Mouse (Mus musculus) heart, embryonic 16.5 days (tissue): ENCODE results near the gene Vnn3. TPM values are rescaled to one million over a fixed set of nuclear protein-coding genes. Genes with fewer than 3 reads are reported as not detected.

Source experiments
- ATAC-seq: fragments of 200-750 bp; cut with Nextera tagmentation; replicated peaks from 2 replicates; pipeline ENCODE4 v1.8.0; 2017; ENCODE audit warnings: moderate number of reproducible peaks; ENCODE audit not compliant: insufficient read depth, low FRiP score; ENCODE audit errors: extremely low read depth
- H3K27ac ChIP-seq: fragments of 300-500 bp; sonication (generic); 2 replicates; pipeline ENCODE4 v1.5.1; 2014; ENCODE audit warnings: mild to moderate bottlenecking, low read length, control low read depth, moderate library complexity
- H3K27me3 ChIP-seq: fragments of 300-500 bp; sonication (generic); 2 replicates; pipeline ENCODE4 v1.6.1; 2014; ENCODE audit warnings: low read length, mixed read lengths; ENCODE audit not compliant: control insufficient read depth, insufficient read depth
- H3K36me3 ChIP-seq: fragments of 300-500 bp; sonication (generic); 2 replicates; pipeline ENCODE4 v1.6.1; 2014; ENCODE audit not compliant: control insufficient read depth, insufficient read depth
- H3K4me1 ChIP-seq: fragments of 300-500 bp; sonication (generic); 2 replicates; pipeline ENCODE4 v1.6.1; 2014; ENCODE audit warnings: low read length, mixed read lengths; ENCODE audit not compliant: control insufficient read depth, insufficient read depth
- H3K4me2 ChIP-seq: fragments of 300-500 bp; sonication (generic); 2 replicates; pipeline ENCODE4 v1.6.1; 2014; ENCODE audit warnings: low read depth, mild to moderate bottlenecking, control low read depth, low read length
- H3K4me3 ChIP-seq: fragments of 300-500 bp; sonication (generic); 2 replicates; pipeline ENCODE4 v1.5.1; 2014; ENCODE audit warnings: mild to moderate bottlenecking, control low read depth, low read length
- H3K9ac ChIP-seq: fragments of 300-500 bp; sonication (generic); 2 replicates; pipeline ENCODE4 v1.6.1; 2014; ENCODE audit warnings: low read length, control low read depth
- H3K9me3 ChIP-seq: fragments of 300-500 bp; sonication (generic); replicated peaks from 2 replicates; pipeline ENCODE4 v1.6.1; 2016; ENCODE audit warnings: low read length; ENCODE audit not compliant: control insufficient read depth
- whole genome bisulfite sequencing: fragments of 180-500 bp; shearing (Covaris S2); extraction: QIAGEN DNeasy Blood & Tissue Kit; methylation state at CpG from one replicate; pipeline ENCODE4 v1.1.7; 2014; 5-methylcytosine and 5-hydroxymethylcytosine counted together
- polyA plus RNA-seq: library from polyadenylated mRNA; unstranded; fragments of >200 nt; fragmentation: Nextera tagmentation; extraction: Ambion mirVana; gene quantifications from 2 replicates; pipeline ENCODE4 v1.2.1, GENCODE M21; 2015

Vnn3 gene
- polyA plus RNA-seq, 1 experiment from 2014 or later: 0.08 TPM

DNA sequence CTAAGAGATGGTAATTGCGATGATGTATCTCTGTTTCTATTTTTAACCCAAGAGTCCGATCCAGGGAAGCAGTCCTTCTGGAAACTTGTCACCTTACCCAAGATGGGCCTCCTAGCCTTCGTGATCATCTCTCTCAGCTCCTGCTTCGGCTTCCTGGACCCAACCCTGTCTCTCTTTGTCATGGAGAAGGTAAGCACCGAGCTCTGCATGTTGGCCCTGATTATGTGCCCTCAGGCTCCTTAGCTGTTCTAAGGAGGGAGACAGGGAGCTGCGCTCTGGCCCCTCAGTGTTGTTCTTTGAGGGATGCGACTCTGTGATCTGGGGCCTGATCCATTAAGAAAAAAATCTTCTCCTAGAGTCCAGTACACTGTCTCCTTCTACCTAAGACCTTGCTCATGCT lies 35.0 kb upstream of the Vnn3 start:
- Histone ChIP-seq H3K36me3 (peaks cover 17% of the 10 kb centered on the region; the same call in 1 of the 2 replicates), H3K4me2 (no peak overlapping the region), H3K27me3 (no peaks in the 10 kb centered on the region), H3K9me3 (no peaks in the 10 kb centered on the region), H3K9ac (no peak overlapping the region), H3K4me1 (no peaks in the 10 kb centered on the region), H3K4me3 (no peak overlapping the region), H3K27ac (no peak overlapping the region)
- ATAC-seq: no peak
- 69% methylated on average over 7 of the region's 7 CpGs for WGBS

DNA sequence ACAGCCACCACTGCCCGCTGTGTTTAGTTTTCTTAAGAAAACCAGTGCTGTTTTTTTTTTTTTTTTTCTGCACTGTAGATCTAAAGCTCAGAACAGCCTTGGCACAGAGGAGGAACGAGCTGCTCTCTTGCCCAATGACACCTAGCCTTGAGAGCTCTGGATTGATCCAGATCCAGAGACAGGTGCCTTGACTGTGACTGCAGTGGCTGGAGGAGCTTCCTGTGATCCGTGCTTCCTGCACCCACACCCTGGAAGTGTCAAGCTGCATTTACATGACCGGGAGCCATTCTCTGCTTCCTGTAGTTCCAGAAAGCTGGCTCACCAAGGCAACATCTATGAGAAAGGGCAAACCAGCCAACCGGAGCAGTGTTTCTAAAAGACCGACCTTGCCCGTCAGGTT lies 24.7 kb upstream of the Vnn3 start:
- no peak for ATAC-seq
- H3K9ac ChIP-seq: no peak overlapping the region
- whole genome bisulfite sequencing: 81% methylated on average over 7 of the region's 7 CpGs
- H3K9me3 ChIP-seq: no peaks in the 10 kb centered on the region
- peaks cover 30% of the 10 kb centered on the region for H3K36me3 ChIP-seq
- H3K27me3 ChIP-seq: no peaks in the 10 kb centered on the region
- no peak overlapping the region for H3K4me3 ChIP-seq
- no peak overlapping the region for H3K4me2 ChIP-seq
- H3K4me1 ChIP-seq: no peaks in the 10 kb centered on the region
- no peak overlapping the region for H3K27ac ChIP-seq

DNA sequence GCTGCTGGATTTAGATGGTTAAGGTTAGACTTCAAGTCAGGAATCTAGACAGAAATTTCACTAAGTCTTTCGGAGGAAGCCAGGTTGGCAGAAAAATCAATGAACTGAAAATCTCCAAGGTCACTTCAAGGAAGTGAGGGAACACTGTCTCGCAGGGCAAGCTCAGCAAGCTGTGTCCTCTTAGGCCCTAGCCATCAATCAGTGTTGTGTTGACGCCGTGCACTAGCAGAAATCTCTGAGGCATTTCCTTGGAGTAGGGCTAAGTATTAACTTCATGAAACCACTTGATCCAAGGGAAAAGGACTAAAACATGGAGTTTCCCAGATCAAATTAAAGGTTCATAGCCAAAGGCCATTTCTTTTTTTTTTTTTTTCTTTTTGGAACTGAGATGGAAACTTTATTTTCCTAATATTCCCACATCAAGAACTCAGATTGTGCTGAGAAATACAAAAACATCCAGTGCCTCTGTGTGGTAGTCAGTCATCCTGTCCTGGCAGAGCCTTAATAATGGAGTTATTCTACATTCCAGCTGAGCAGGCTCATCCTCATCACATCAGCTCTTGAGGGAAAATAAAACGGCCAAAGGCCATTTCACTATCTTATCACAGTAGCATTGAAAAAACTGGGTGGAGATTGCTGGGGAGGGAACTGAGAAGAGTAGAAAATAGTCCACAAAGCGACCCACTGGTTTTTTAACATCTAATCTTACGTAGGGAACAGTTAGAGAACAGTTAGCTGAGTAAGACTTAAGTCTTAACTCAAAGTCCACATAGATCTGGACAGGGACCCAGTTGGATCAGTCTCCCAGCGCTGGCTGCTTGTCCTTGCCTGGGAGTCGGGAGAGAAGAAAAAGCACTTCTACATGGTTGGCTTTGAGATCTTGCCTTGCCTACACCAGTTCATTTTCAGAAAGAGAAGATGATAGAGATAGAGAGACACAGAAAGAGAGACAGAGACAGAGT lies 15.0 kb upstream of the Vnn3 start:
- H3K4me2 ChIP-seq: no peak overlapping the region
- H3K27me3 ChIP-seq: no peaks in the 10 kb centered on the region
- no peak overlapping the region for H3K9ac ChIP-seq
- H3K36me3 ChIP-seq: no peaks in the 10 kb centered on the region
- H3K27ac ChIP-seq: no peak overlapping the region
- WGBS: 52% methylated on average over 9 of the region's 9 CpGs
- no peaks in the 10 kb centered on the region for H3K9me3 ChIP-seq
- no peak overlapping the region for H3K4me3 ChIP-seq
- ATAC-seq: no peak
- H3K4me1 ChIP-seq: no peaks in the 10 kb centered on the region

DNA sequence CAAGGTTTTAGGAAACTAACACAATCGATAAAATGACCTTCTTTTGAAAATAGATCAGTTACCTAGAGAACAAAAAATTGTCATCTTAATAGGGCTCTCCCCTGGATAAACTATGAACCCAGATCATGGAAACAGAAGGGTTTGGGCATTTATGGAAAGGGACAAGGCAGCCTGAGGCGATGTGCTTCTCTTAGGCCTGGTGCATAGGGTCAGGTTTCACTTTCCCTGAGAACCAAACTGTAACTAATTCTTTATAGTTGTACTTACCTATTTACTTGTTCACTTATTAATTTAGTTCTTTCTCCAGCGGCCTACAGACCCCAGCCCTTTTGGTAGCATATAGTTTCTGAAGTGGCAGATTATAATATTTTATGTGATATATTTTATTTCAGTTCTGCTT lies 14.1 kb upstream of the Vnn3 start:
- H3K4me3 ChIP-seq: no peak overlapping the region
- H3K27me3 ChIP-seq: no peaks in the 10 kb centered on the region
- no peak overlapping the region for H3K4me2 ChIP-seq
- no peak for ATAC-seq
- no peak overlapping the region for H3K27ac ChIP-seq
- H3K9me3 ChIP-seq: no peaks in the 10 kb centered on the region
- H3K9ac ChIP-seq: no peak overlapping the region
- 79% methylated on average over 3 of the region's 3 CpGs for WGBS
- no peaks in the 10 kb centered on the region for H3K36me3 ChIP-seq
- H3K4me1 ChIP-seq: no peaks in the 10 kb centered on the region

DNA sequence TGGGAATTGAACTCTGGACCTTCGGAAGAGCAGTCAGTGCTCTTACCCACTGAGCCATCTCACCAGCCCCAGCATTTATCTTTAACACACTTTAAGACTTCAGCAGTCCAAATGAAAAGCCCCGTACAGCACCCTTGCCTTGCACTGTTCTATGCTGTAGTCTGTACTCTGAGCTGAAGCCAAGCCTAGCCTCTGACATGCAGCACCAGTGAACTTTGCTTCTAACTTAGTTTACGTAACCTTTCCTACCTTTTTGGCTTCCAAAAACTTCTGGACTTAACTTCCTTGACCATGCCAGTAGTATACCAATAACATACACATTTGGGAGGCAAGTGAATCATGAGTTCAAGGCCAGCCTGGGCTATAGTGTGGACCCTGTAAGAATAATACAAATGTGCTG lies 12.4 kb upstream of the Vnn3 start:
- H3K4me1 ChIP-seq: no peaks in the 10 kb centered on the region
- WGBS: 88% methylated on average over 3 of the region's 3 CpGs
- no peak for ATAC-seq

DNA sequence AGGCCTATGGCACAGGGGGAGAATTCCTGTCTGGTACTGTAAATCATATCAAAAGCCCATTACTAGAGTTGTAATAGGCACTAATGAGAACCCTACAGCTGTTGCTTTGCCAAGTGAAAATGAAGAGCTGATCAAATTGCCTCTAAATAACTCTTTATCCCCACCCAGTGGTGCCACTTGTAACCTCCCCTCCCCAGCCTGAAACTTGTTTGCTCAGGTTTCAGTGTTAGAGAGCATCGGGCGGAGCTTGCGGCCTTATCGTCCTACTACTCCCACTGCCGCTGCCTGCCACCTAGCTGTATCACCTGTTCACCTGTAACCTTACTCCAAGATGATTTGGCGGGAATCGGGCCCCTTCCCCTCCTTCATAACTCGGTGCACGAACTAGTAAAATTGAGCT lies 11.9 kb upstream of the Vnn3 start:
- 40% methylated on average over 9 of the region's 9 CpGs for WGBS
- Histone ChIP-seq H3K4me1 (no peaks in the 10 kb centered on the region), H3K4me2 (no peak overlapping the region), H3K9ac (no peak overlapping the region), H3K36me3 (no peaks in the 10 kb centered on the region), H3K27ac (no peak overlapping the region), H3K27me3 (no peaks in the 10 kb centered on the region), H3K4me3 (no peak overlapping the region), H3K9me3 (no peaks in the 10 kb centered on the region)
- no peak for ATAC-seq

More for the DNA sequence above, 12.4 kb upstream of the Vnn3 start:
- Histone ChIP-seq H3K4me3 (no peak overlapping the region), H3K27me3 (no peaks in the 10 kb centered on the region), H3K36me3 (no peaks in the 10 kb centered on the region), H3K27ac (no peak overlapping the region), H3K9ac (no peak overlapping the region), H3K9me3 (no peaks in the 10 kb centered on the region), H3K4me2 (no peak overlapping the region)

DNA sequence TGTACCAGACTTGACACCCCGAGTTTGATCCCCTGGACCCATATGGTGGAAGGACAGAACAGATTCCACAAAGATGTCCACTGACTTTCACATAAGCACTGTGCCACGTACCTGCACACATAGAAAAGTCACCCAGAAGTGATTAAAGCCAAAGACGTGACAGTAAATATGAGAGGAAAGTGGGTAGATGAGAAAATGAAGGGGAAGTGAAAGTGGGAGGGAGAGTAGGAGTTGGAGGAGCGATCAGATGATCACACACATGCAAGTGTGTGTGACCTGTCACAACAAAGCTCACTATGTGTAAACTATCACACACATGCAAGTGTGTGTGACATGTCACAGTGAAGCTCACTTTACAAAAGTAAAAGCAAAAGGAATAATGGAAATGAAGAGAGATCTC lies 10.8 kb upstream of the Vnn3 start:
- Histone ChIP-seq H3K36me3 (no peaks in the 10 kb centered on the region), H3K27ac (no peak overlapping the region), H3K4me1 (no peaks in the 10 kb centered on the region), H3K4me3 (no peak overlapping the region), H3K4me2 (no peak overlapping the region), H3K27me3 (no peaks in the 10 kb centered on the region), H3K9me3 (no peaks in the 10 kb centered on the region), H3K9ac (no peak overlapping the region)
- ATAC-seq: no peak
- 78% methylated on average over 4 of the region's 4 CpGs for WGBS

DNA sequence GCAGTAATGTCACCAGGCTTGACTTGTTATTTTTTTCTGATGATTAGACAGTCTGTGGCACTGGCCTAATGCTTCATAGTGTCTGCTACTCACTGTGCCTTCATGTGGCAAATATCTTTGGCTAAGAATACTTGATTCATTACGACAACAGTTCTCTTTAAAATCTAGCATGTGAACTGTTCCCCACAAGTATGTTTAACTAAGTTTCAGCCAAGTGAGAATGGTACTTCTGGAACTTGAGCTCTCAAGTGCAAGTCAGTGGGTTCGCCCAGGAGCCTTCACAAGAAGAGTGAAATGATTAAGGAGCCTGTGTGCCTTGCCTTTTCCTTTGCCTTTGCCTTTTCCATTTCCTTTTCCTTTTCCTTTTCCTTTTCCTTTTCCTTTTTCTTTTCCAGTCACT lies 834 bp downstream of the Vnn3 start:
- no peak for ATAC-seq
- no peaks in the 10 kb centered on the region for H3K36me3 ChIP-seq
- H3K27ac ChIP-seq: no peak overlapping the region
- no peak overlapping the region for H3K9ac ChIP-seq
- no peaks in the 10 kb centered on the region for H3K27me3 ChIP-seq
- no peaks in the 10 kb centered on the region for H3K4me1 ChIP-seq
- H3K4me3 ChIP-seq: no peak overlapping the region
- no peaks in the 10 kb centered on the region for H3K9me3 ChIP-seq
- H3K4me2 ChIP-seq: no peak overlapping the region
- WGBS: 74% methylated on average over 2 of the region's 2 CpGs

DNA sequence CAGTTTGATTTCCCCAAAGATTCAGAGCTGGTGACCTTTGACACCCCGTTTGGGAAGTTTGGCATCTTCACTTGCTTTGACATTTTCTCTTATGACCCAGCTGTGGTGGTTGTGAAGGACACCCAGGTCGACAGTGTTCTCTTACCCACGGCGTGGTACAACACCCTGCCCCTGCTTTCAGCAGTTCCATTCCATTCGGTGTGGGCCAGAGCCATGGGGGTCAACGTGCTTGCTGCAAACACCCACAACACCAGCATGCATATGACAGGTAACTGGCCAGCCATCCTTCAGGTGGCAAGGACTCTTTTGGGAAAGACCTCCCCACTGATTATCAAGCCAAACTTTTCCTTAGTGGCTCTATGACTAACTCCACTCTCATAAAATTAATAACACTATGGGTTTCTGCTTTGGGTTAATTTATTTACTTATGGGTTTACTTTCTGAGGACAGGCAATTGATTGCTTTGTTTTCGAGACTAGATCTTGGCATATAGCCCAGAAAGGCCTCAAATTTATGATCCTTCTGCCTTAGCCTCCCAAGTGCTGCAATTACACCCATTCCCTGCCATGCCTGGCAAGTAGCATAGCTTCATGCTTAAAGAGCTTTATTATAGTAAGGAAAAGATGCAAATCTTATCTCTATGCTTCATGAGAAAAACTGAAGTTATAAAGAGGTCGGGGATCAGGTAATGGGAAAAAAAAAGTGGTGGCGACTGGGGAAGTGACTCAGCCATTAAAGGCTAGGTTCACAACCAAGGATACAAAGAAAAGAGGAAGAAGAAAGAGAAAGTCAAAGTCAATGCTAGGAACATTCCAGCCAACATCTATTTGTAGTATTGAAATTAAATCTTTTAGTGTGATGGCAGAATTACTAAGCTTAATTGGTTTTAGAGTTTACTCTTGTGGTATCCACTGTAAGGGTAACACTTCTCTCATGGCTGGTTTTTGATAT lies 13.4 kb downstream of the Vnn3 start:
- 72% methylated on average over 9 of the region's 9 CpGs for WGBS
- Histone ChIP-seq H3K4me3 (no peak overlapping the region), H3K4me2 (no peak overlapping the region), H3K36me3 (no peaks in the 10 kb centered on the region), H3K9me3 (peaks cover 9% of the 10 kb centered on the region), H3K27me3 (no peaks in the 10 kb centered on the region), H3K27ac (no peak overlapping the region), H3K4me1 (no peaks in the 10 kb centered on the region), H3K9ac (no peak overlapping the region)
- ATAC-seq: no peak
